ENCODE assay signal across 9 mouse cellular contexts in genomic region chr3:152474582-152475277, GRCm38 (mm10).
DNase-seq lines count a peak whose midpoint lies in the region; ATAC-seq and TF ChIP-seq lines count a peak whose summit lies in the region.
"Had no signal": no experiment of that assay in that cellular context is flagged by ENCODE, and none has a peak within 500 bp of the region (broad histone marks: within the 10 kb centered on the region; RNA-seq: fewer than 3 reads in every experiment).

No protein-coding gene starts in this region.

- in situ Hi-C loops in CH12.LX (cut with MboI; ENCODE audit: low pct_ligation_motif_present, low pct_unique_long_range_greater_than_20kb, low sequenced_read_pairs): loop anchor here (5.0 to 10.0 kb wide), 3 partner anchors 77 to 283 kb away; partner anchors contain the start of genes Pigk and Zzz3

- H3K27me3 ChIP-seq in hindbrain, embryonic 14.5 days (ENCODE audit: control insufficient read depth, insufficient read depth, low read length): no peaks in the 10 kb centered on the region
- no peaks in the 10 kb centered on the region for H3K27me3 ChIP-seq in hindbrain, embryonic 16.5 days (replicated peaks; ENCODE audit: control insufficient read depth, insufficient read depth, low read length)
- H3K27me3 ChIP-seq in CH12.LX (replicated peaks): no peaks in the 10 kb centered on the region

- TF ChIP-seq POLR2A in CH12.LX (IDR thresholded peaks at IDR 0.05; ENCODE audit: low read depth, low read length): peak; percentile 42; the same call in 1 of the 2 replicates

- ATAC-seq in hindbrain, embryonic 14.5 days (ENCODE audit: low FRiP score): no peak
- no peak for ATAC-seq in hindbrain, embryonic 16.5 days

- TF ChIP-seq EP300 in CH12.LX (IDR thresholded peaks at IDR 0.05; ENCODE audit: low read length): no peak

- H3K4me3 ChIP-seq in hindbrain, embryonic 14.5 days (replicated peaks; ENCODE audit: low read length): no peak overlapping the region
- H3K4me3 ChIP-seq in hindbrain, embryonic 16.5 days (ENCODE audit: low read length): no peak overlapping the region
- H3K4me3 ChIP-seq in CH12.LX (replicated peaks in 1 of 3; ENCODE audit: low read depth in 2 of 3, low read length in 2 of 3, poor library complexity in 1 of 3): no peak overlapping the region
- H3K4me3 ChIP-seq: erythroblast, embryonic 14.5 days had no signal

- no peak overlapping the region for H3K27ac ChIP-seq in hindbrain, embryonic 14.5 days
- H3K27ac ChIP-seq in hindbrain, embryonic 16.5 days (ENCODE audit: low read depth, low read length): no peak overlapping the region
- H3K27ac ChIP-seq in CH12.LX (ENCODE audit: insufficient read depth, low read depth): no peak overlapping the region

- dilution Hi-C loops in CH12.LX (cut with MboI; ENCODE audit: extremely low pct_ligation_motif_present, extremely low pct_unique_long_range_greater_than_20kb, low sequenced_read_pairs): no loop called here

- TF ChIP-seq RAD21 in CH12.LX (IDR thresholded peaks at IDR 0.05; ENCODE audit: low read depth, low read length): peak; percentile 66

- peak; percentile 73 for DNase-seq in hindbrain, embryonic 14.5 days (ENCODE audit: low spot score)
- peak; percentile 95 for DNase-seq in CH12.LX (ENCODE audit: extremely low read depth)
- peak; percentile 82 for DNase-seq in adrenal gland, postnatal 14 days
- peak; percentile 49 for DNase-seq in embryo, embryonic 11.5 days (ENCODE audit: low read depth, low spot score)
- DNase-seq in kidney, postnatal 36 days: peak; percentile 62 to 82
- peak; percentile 77 for DNase-seq in lung, postnatal 36 days
- DNase-seq in spleen, postnatal 4 days (ENCODE audit: low spot score in 2 of 2): peak; percentile 45 to 78

- H3K4me1 ChIP-seq in hindbrain, embryonic 14.5 days (replicated peaks; ENCODE audit: control insufficient read depth, insufficient read depth, low read length): 0 out of 2 replicates have a peak, but pooled peaks cover 4% of the 10 kb centered on the region
- peaks cover 3% of the 10 kb centered on the region; the same call in 1 of the 2 replicates for H3K4me1 ChIP-seq in hindbrain, embryonic 16.5 days (ENCODE audit: control insufficient read depth, insufficient read depth, low read depth, low read length)
- peaks cover 11 to 42% of the 10 kb centered on the region in 2 experiments for H3K4me1 ChIP-seq in CH12.LX (ENCODE audit: control insufficient read depth in 1 of 2, insufficient read depth in 2 of 2)

- WGBS in hindbrain, embryonic 14.5 days: 63% methylated on average over 15 of the region's 15 CpGs
- 63% methylated on average over 15 of the region's 15 CpGs for WGBS in hindbrain, embryonic 16.5 days

- H3K79me2 ChIP-seq in CH12.LX (replicated peaks; ENCODE audit: control insufficient read depth, extremely low read depth, insufficient read depth, poor library complexity, severe bottlenecking): peaks cover 3% of the 10 kb centered on the region; the same call in 1 of the 2 replicates

- H3K4me2 ChIP-seq in hindbrain, embryonic 14.5 days (replicated peaks): no peak overlapping the region
- no peak overlapping the region for H3K4me2 ChIP-seq in hindbrain, embryonic 16.5 days (ENCODE audit: low read length)
- H3K4me2 ChIP-seq in CH12.LX (ENCODE audit: insufficient read depth, low read depth, poor library complexity, severe bottlenecking): no peak overlapping the region

- peak; percentile 96 to 97 for TF ChIP-seq CTCF in CH12.LX (conservative IDR thresholded peaks at IDR 0.05 in 1 of 2, IDR thresholded peaks at IDR 0.05 in 1 of 2; ENCODE audit: low read depth in 2 of 2, low read length in 2 of 2)

- no peaks in the 10 kb centered on the region for H3K36me3 ChIP-seq in hindbrain, embryonic 14.5 days (replicated peaks; ENCODE audit: control insufficient read depth, insufficient read depth)
- H3K36me3 ChIP-seq in hindbrain, embryonic 16.5 days (ENCODE audit: control insufficient read depth, insufficient read depth, low read length): no peaks in the 10 kb centered on the region
- H3K36me3 ChIP-seq in CH12.LX (replicated peaks in 1 of 2; ENCODE audit: control insufficient read depth in 1 of 2, insufficient read depth in 1 of 2, low read length in 1 of 2): peaks cover 2 to 33% of the 10 kb centered on the region in 2 experiments

- no peak overlapping the region for H3K9ac ChIP-seq in hindbrain, embryonic 14.5 days
- no peak overlapping the region for H3K9ac ChIP-seq in hindbrain, embryonic 16.5 days (ENCODE audit: low read depth, low read length)
- no peak overlapping the region for H3K9ac ChIP-seq in CH12.LX (ENCODE audit: insufficient read depth, low read depth)

- no peaks in the 10 kb centered on the region for H3K9me3 ChIP-seq in hindbrain, embryonic 14.5 days (ENCODE audit: control insufficient read depth, low read length)
- H3K9me3 ChIP-seq in hindbrain, embryonic 16.5 days (ENCODE audit: control insufficient read depth, low read length): no peaks in the 10 kb centered on the region
- no peaks in the 10 kb centered on the region for H3K9me3 ChIP-seq in CH12.LX (replicated peaks; ENCODE audit: low read length)

TF ChIP-seq in CH12.LX, 34 proteins besides CTCF, POLR2A, EP300 and RAD21:
- no peak for TF ChIP-seq USF2 (conservative IDR thresholded peaks at IDR 0.05; ENCODE audit: low read depth, low read length)
- TF ChIP-seq MAX (IDR thresholded peaks at IDR 0.05; ENCODE audit: low read length): peak; percentile 78; the same call in 1 of the 2 replicates
- 0 out of 2 replicates have a peak, but pooled peaks have one; percentile 18 for TF ChIP-seq ZMIZ1 (IDR thresholded peaks at IDR 0.05; ENCODE audit: low read depth, low read length)
- TF ChIP-seq MAZ (IDR thresholded peaks at IDR 0.05; ENCODE audit: low read depth, low read length): peak; percentile 89
- TF ChIP-seq IRF4 (IDR thresholded peaks at IDR 0.05; ENCODE audit: low read depth, low read length): 0 out of 2 replicates have a peak, but pooled peaks have one; percentile 51
- peak; percentile 23 for TF ChIP-seq MXI1 (IDR thresholded peaks at IDR 0.05; ENCODE audit: low read depth, low read length)
- TF ChIP-seq RCOR1 (conservative IDR thresholded peaks at IDR 0.05; ENCODE audit: low read depth, low read length): peak; percentile 49; the same call in 1 of the 2 replicates
- no peak for TF ChIP-seq MAFK (IDR thresholded peaks at IDR 0.05; ENCODE audit: insufficient replicate concordance, low read length)
- TF ChIP-seq JUND (conservative IDR thresholded peaks at IDR 0.05; ENCODE audit: low read depth, low read length): peak; percentile 16; the same call in 1 of the 2 replicates
- TF ChIP-seq SMC3 (IDR thresholded peaks at IDR 0.05; ENCODE audit: low read depth, low read length): peak; percentile 91
- TF ChIP-seq TBP (conservative IDR thresholded peaks at IDR 0.05; ENCODE audit: low read depth, low read length): 0 out of 2 replicates have a peak, but pooled peaks have one; percentile 57
- peak; percentile 85 for TF ChIP-seq BHLHE40 (IDR thresholded peaks at IDR 0.05; ENCODE audit: low read depth, low read length)
- TF ChIP-seq ELF1 (IDR thresholded peaks at IDR 0.05; ENCODE audit: low read depth, low read length): 0 out of 2 replicates have a peak, but pooled peaks have one; percentile 13
- TF ChIP-seq HCFC1 (IDR thresholded peaks at IDR 0.05; ENCODE audit: low read depth, low read length): peak; percentile 36; the same call in 1 of the 2 replicates
- peak; percentile 97 for TF ChIP-seq MYC (IDR thresholded peaks at IDR 0.05; ENCODE audit: low read depth, low read length)
- peak; percentile 80 for TF ChIP-seq CHD2 (IDR thresholded peaks at IDR 0.05; ENCODE audit: low read length)
- TF ChIP-seq PAX5 (IDR thresholded peaks at IDR 0.05; ENCODE audit: low read length): no peak
- no peak for TF ChIP-seq ZNF384 (IDR thresholded peaks at IDR 0.05; ENCODE audit: low read depth, low read length)
- TF ChIP-seq NRF1 (IDR thresholded peaks at IDR 0.05; ENCODE audit: low read depth, low read length): 0 out of 2 replicates have a peak, but pooled peaks have one; percentile 39
- peak; percentile 62 for TF ChIP-seq TCF12 (IDR thresholded peaks at IDR 0.05; ENCODE audit: low read depth, low read length)
- TF ChIP-seq ETS1 (conservative IDR thresholded peaks at IDR 0.05; ENCODE audit: low read depth, low read length): no peak
- no peak for TF ChIP-seq NELFE (IDR thresholded peaks at IDR 0.05; ENCODE audit: low read depth, low read length)
- TF ChIP-seq JUN (IDR thresholded peaks at IDR 0.05; ENCODE audit: insufficient read depth, low read depth, low read length): 0 out of 2 replicates have a peak, but pooled peaks have one; percentile 16
